Mouse (Mus musculus) right cerebral cortex, postnatal 25 days (tissue): ENCODE results near the gene Tysnd1.

Source experiments
- DNase-seq: peaks from one replicate; pipeline ENCODE4 v3.0.0; 2022

Gene Tysnd1

DNA sequence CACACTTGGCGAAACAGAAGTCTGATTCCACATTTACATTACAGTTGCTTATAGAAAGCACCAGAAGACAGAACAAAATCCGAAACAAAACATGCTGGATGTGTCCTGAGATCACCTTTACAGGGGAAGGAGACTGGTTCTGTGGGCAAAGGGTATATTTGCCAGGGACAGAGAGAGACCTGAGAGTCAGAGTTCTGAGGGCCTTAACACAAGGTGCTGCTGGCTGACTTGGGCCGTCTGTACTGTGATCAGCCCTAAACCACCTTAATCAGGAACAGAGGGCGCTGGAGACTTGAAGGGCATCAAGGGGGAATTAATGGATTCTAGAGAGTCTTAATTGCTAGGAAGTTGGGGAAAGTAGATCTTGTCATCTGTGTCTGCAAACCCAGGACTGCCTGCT lies 1.8 kb upstream of the Tysnd1 start:
- no peak for DNase-seq

DNA sequence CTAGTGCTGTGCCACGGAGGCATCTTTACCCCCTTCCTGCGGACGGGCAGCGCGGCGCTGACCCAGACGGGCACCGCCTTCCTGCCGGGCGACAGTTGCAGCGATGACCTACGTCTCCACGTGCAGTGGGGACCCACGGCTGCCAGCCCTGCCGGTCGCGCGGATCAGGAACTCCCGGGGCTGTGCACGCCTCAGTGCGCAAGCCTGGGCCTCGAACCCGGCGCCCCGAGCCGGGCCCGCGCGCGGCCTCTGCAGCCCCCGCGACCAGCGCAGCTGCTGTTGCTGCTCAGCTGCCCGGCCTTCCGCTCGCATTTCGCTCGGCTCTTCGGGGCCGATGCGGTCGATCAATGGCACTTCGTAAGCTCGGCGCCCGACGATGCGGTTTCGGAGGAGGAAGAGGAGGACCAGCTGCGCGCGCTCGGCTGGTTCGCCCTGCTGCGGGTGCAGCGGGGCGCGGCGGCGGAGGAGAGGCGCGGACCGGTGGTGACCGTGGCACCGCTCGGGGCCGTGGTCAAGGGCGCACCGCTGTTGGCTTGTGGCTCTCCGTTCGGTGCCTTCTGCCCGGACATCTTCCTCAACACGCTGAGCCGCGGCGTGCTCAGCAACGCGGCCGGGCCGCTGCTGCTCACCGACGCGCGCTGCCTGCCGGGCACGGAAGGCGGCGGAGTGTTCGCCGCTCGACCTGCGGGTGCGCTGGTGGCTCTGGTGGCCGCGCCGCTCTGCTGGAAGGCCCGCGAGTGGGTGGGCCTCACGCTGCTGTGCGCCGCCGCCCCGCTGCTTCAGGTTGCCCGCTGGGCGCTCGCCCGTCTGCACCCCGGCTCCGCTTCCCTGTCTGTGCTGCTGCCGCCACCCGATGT lies 617 bp downstream of the Tysnd1 start:
- peak; percentile 27 for DNase-seq

DNA sequence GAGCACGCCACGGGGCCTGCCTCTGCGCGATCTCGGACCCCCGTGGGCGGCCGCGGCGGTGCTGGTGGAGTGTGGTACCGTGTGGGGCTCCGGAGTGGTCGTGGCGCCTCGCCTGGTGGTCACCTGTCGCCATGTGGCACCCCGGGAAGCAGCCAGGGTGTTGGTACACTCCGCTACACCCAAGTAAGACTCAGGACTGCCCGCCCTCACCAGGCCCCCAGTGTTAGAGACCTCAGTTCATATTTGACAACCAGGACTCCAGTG lies 1.2 kb downstream of the Tysnd1 start:
- no peak for DNase-seq

DNA sequence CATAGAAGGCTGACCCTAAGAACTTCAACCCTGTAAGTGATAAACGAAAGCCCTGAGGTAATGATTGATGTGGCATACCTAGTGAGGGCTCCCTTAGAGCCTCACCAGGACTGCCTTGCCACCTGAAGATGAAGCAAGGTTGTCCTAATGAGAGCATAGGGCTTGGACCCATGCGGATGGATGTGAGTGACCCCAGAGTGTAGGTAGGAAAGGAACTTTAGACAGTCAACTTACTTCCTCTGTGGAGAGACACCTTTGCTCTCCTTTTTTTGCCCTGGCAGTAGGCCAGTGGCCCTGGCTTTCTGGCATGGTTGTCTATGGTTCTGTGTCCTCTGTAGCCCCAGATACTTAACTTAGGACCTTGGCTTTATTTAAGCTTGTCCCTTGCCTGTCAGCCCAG lies 1.7 kb downstream of the Tysnd1 start:
- DNase-seq: no peak

DNA sequence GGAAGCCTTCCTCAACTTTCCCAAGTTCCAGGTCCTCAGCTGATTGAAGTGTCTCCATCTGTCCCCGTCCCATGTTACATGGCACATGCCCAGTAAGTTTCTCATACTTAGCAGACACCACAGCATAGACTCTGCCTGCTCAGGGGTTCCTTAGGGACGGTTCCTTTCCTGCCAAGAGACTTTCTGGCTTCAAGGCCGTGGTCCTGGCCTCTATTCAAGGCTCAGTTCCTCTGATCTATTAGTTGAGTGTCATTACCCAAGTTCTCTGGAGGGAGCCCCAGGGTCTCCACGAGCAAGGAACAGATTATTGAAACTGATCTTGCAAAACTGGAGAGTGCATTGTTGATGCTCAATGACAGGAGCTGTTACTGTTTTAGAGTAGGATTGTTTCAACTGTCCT lies 9.3 kb downstream of the Tysnd1 start:
- DNase-seq: no peak

DNA sequence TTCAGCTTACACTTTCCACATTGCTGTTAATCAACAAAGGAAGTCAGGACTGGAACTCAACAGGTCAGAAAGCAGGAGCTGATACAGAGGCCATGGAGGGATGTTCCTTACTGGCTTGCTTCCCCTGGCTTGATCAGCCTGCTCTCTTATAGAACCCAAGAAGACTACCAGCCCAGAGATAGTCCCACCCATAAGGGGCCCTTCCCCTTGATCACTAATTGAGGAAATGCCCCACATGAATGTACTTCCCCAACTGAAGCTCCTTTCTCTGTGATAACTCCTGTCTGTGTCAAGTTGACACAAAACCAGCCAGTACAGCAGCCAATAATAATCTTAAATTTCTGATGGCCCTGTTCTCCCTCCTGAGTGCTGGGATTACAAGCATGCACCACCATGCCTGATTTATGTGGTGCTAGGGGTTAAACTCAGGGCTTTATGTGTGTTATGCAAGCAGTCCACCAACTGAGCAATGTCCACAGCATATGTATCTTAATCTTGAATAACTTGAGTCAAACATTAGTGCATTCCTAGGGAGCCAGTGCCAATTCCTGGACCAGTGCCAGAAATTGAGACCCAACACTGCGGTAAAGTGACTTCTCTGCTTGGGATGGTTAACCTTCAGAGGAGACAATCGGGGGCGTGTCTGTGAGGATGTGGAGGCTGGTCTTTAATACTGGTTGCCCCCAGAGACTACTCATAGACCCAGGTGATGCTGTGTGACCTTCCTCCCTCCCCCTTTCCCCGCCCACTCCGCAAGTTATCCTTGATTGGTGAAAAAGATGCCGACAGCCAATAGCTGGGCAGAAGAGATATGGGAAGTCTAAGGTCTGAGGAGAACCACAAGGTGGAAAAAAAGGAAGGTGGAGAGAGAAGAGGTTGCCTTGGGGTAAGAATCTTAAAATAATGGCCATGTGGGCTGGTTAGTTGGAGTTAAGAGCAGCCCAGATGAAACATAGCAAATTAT lies 11.4 kb downstream of the Tysnd1 start:
- DNase-seq: no peak

DNA sequence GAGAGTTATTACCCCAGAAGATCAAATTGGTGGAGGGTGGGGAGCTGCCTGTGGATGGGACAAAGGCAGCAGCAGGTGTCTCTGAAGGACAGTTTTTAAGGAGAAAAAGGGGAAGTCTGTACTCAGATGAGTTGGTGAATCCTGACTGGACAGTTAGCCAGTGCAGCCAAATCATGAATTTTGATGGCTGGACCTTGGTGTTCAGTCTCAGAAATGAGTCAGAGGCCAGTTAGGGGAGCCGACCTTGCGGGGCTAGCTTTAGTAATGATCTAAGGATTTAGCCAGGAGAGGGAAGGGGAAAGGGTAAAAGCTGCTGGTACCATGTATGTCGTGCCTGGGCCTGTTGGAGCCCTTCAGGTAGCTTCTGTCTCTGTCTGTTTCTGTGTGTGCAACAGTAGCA lies 18.3 kb downstream of the Tysnd1 start:
- no peak for DNase-seq

DNA sequence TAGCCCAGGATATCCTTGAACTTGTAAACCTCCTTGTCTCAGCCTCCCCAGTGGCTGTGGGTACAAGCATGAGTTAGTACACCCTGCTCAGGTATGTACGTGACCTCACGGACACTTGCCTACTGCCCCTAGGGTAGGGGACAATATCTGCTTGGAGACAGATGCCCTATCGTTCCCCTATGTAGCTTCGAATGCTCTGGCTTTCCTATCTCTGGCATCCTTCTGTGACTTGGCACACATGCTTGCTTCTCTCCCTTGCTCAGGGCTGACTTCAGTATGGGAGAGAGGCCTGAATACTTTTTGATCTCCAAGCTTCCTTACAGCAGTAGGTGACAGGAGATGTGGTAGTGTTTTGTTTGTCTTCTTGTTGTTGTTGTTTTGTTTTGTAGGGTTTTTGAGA lies 18.8 kb downstream of the Tysnd1 start:
- no peak for DNase-seq

DNA sequence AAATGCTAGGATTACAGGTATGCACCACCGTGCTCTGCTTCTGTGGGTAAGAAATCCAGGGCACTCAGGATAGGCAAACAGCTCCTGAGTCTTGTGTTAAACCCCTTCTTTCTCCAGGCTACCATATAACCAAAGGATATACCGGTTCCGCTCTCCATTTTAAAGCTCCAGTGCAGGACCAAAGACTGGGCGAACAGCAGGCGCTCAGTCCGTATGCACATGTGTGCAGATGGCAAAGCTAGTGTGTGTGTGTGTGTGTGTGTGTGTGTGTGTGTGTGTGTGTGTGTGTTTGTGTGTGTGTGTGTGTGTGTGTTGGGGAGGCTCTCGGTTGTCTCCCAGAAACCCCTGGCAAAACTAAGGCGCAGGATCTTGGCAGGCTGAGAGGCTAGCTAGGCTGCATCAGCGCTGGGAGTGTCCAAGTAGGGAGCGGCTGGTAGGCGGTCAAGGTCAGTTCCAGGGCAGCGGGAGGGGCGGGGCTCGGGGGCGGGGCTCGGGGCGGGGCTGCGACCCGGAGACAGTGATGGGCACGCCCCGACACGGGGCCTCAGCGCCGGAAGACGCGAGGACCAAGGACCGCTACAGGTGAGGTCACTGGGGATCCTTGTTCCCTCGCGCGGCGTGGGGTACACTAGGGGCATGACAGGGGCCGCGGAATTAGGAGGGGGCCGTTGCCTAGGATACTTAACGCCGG lies 19.6 kb downstream of the Tysnd1 start, which contains the start of gene Aifm2:
Gene Aifm2, plus strand, starts transcription at position 493 of the 691 bp plus-strand sequence.
- no peak for DNase-seq

DNA sequence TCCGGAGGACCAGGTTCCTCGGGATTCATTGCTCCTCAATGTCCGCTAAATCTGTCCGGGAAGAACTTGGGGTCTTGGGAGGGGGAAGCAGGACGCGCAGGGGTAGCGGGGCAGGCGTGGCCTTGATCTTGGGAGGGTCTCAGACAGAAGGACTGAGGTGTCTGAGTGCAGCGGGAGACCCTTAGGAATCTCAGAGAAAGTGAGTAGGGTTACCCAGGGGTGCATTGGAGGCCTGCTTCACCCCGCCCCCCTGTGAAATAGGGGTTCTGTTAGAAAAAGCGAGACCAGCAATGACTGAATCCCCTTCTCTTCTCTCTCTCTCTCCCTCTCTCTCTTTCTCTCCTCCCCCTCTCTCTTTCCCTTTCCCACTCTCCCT lies 20.1 kb downstream of the Tysnd1 start:
- DNase-seq: no peak

DNA sequence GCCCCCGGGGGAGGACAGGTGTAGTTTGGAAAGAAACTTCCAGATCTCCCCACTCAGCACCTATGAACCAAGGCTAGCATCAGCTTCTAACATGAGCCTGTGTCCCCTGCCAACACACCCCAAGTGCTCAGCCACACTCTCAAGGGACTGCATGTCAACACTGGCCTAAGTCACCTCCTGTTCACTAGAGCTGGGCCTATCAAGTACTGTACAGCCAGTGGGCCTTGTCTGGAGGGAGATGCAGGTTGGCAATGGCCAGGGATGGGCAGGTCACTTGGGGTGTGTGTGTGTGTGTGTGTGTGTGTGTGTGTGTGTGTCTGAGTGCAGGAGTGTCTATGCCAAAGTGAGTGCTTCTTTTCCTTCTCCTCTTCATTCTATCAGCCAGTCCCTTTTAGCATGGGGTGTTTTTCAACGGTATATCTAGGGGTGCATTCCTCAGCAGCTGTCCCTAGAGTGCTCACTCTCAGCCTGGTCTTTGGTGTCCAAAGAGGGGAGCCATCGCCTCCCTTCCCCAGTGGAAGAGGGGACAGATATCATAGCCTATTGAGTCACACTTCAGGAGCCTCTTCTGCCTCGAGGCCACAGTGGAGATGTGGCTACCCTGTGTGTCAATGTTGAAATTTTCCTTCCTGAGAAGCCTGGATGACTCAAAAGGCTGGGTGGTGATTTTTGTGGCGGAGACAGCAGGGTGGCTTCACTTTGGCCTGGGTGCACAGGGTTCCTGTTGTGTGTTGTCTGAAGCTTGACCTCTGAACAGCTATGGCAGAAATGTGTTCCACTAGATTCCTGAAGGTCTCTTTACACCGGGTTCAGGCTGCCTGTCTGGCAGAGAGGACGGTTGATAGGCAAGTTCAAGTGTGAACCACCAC lies 20.9 kb downstream of the Tysnd1 start:
- DNase-seq: no peak

DNA sequence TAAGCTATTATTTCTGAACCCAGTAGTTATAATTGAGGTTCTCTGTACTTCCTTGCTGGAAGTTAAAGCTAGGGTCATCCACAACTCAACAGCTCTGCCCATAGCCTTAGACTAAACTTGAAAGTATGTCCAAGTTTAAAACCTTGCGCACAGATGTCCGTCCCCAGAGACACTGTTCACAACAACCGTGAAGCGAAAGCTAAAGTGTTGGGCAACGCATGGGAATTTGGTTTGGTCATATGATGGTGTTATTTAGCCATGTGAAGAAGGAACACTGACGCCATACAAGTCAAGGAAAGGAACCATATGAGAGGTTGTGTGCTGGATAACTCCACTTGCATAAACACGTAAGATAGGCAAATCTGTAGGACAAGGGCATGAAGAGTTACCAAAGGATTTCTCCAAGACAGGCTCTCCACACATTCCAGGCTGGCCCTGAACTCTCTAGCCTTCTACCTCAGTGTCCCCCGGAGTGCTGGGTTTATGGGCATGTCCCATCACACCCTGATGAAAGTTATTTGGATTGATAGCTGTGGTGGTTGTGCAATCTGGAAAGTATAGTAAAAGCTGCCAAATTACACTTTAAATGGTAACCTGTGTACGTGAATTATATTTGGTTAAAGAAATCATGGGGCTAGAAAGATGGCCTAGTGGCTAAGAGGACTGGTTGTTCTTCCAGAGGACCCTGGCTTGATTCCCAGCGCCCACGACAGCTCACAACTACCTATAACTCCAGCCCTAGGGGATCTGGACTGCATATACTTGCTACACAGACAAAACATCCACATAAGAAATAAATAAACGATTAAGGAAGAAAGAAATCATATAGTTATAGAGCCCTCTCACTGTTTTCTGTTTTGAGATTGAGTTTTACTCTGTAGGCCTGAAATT lies 22.3 kb downstream of the Tysnd1 start:
- DNase-seq: no peak

DNA sequence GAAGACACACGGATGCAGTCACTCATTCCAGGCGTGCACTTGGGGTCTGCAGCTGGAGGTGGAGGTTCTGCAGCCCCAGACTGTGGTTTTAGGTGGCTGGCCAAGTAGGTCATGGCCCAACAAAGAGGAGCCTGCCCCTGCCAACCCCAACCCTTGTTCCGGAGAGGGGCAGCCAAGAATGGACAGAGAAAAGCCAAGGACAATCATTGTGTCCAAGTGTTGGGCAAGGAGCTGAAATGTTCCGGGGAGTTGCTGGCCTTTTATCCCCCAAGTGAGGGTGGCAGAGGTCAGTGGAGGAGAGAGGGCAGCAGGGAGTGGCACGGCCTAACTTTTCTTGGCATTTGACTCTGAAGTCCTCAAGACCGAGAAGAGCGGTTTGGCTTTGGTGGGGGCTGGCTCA lies 25.0 kb downstream of the Tysnd1 start:
- DNase-seq: no peak

DNA sequence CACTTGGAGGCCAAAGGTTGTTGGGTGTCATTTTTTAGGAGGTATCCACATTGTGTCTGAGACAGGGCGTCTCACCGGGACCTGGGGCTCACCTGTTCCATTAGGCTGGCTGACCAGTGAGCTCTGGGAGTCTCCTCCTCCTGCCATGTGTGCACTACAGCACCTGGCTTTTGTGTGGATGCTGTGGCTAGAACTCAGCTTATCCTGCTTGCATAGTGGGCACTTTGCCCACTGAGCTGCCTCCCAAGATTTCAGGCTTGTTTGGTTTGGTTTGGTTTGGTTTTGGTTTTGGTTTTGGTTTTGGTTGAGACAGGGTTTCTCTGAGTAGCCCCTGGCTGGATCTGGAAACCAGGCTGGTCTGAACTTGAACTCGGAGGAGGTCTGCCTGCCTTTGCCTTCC lies 26.9 kb downstream of the Tysnd1 start:
- DNase-seq: no peak

DNA sequence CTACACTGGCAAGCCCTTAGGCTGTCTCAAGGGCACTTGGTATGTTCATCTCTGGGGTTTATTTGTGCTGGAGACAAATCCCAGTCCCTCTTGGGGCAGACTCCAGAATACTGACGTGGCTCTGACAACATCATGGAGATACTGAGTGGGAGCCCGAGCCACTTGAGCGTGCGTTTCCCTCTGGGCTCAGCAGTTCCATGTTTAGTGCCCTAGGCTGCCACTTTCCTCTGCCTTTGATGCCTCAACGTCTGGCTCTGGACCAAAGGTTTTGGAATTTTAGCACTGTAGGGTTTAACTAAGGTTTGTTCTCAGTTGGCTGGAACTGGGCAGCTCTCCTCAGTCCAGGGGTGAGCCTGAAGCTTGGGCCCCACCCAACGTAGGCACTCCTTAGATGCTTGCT lies 28.0 kb downstream of the Tysnd1 start:
- no peak for DNase-seq

DNA sequence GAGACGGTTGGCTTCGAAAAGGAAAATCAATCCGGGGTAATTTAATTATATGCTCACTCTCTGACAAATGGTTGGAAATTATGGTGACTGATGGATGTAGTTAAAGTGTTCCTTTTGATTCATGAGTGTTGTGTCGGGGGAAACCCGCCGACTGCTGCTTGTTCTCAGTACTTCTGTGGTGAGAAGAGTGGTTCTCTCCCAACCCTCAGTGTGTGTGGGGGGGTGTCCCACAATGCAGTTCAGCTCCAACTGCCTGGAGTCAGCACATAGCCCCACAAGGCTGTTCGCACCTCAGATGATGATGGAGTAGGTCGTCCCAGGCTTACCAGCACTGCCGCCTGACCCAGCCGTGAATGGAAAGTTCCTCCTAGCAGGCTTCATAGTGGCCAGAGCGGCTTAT lies 33.9 kb downstream of the Tysnd1 start:
- no peak for DNase-seq

DNA sequence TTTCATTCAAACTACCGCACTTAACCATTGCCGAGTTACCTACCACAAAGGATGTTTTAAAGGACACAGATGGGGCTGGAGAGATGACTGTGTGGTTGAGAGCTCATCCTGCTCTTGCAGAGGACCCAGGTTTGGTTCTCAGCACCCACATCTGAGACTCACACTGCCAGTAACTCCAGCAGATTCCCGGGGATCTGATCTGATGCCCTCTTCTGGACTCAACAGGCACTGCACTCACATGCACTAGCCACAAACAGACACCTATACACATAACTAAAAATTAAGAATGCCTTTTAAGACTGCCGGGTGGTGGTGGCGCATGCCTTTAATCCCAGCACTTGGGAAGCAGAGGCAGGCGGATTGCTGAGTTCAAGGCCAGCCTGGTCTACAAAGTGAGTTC lies 34.9 kb downstream of the Tysnd1 start:
- DNase-seq: no peak

DNA sequence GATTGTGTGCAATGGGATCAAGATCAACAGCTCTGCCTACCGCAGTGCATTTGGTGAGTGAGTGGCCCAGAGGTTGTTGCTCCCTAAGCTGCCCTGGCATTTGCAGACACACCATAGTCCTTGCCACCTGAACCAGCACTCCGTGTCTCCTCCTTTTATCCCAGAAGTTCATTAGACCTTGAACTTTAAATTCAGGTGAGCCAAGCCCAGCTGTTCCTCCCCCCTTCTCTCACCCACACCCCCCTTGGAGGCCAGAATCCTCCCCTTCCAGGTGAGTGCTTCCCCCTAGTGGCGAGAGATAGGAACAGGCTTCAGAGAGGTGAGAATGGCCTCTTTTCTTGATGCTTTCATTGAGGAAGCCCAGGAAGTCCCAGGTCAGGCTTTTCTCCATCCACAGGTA lies 39.1 kb downstream of the Tysnd1 start:
- no peak for DNase-seq

DNA sequence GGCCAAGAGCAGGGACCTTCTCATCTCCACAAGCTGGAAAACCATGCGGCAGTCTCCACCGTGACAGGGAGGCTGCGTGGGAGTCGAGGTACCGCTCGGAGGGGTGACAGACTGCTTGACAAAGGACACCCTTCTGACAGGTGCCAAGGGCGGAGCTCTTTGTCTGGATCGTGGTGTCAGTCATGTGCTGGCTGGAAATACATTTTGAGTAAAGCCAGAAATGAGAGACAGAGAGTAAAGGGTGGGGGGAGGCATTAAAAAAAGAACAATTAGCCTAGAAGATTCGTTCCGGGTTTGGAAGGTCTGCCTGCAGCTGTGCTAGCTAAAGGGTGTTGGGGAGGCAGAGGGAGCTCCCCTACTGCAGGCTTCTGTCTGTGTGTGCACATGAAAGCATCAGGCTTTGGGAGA lies 41.4 kb downstream of the Tysnd1 start:
- no peak for DNase-seq

DNA sequence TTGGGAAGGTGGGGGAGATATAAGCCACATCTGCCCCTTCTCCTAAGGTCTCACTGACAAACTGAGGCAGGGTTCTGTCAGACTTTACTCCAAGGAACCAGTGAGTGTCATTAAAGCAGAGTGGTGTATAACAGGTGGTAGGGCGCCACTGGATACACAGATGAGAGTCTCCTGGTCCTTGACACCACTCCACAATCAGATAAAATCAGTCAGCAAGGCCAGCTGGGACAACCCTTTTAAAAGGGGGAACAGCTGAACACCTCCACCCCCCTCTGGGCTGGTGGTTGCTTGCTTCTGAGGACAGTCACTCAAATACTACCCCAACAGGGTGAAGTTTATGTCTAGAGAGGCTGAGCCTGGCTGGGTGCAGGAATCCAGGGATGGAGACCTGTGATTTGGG lies 42.2 kb downstream of the Tysnd1 start:
- DNase-seq: no peak

DNA sequence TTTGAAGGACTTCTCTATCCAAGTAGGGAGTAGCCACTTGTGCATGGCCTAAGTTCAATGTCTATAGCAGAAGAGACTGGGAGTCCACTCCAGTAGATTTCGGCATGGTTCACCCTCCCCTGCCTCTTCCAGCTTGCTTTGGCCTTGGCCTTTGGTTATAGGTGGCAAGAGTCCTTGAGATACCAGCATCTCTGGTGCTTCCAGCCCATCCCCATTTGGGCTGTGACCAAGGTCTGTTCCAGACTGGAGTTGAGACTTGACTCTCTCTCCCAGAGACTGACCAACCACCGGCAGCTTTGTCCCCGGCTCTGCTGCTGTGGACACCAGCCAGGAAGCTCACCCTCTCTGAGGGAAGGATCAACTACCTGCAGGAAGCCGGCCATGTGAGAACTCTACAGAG lies 42.8 kb downstream of the Tysnd1 start:
- no peak for DNase-seq

DNA sequence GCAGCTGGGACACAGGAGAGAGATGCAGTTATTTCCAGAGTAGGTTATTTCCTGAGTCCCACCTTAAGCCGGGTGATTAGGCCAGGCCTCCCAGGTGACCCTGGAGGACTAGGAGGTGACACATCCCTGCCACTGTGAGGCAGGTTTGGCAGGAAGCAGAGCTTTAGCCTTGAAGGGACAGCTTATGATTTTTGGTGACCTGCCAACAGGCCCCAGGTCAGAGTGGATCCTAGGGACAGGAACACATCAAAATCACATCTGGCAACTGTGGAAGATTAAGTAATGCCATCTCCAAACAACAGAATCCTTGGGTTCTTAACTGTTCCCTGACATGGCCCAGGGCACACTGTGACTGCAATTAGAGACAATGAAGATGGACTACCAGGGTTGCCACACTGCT lies 46.0 kb downstream of the Tysnd1 start:
- DNase-seq: no peak
